Comparison of ENCODE assay signal across 8 mouse cellular contexts in genomic region chr5:33335977-33336360, GRCm38 (mm10). TPM values are rescaled to one million over a fixed set of nuclear protein-coding genes. Genes with fewer than 3 reads are reported as not detected.
DNase-seq lines count a peak whose midpoint lies in the region; ATAC-seq lines count a peak whose summit lies in the region.

No protein-coding gene starts in this region.

- DNase-seq in 3T3-L1 (ENCODE audit: low read depth, low spot score): peak; percentile 50
- peak; percentile 52 for DNase-seq in CD4-positive helper T cell, adult 2 months (ENCODE audit: low read depth, low spot score)
- DNase-seq in embryo, embryonic 10.5 days (ENCODE audit: low spot score): peak; percentile 70
- no peak for DNase-seq in limb, embryonic 11.5 days (ENCODE audit: low spot score)
- peak; percentile 25 for DNase-seq in spleen, adult 12 weeks (ENCODE audit: low spot score)
- DNase-seq in layer of hippocampus, adult 8-10 months (ENCODE audit: low spot score in 2 of 2): no peak

- H3K36me3 ChIP-seq in heart, embryonic 14.5 days (ENCODE audit: control insufficient read depth, insufficient read depth, low read length): 0 out of 2 replicates have a peak, but pooled peaks cover 13% of the 10 kb centered on the region
- H3K36me3 ChIP-seq in limb, embryonic 11.5 days (ENCODE audit: control insufficient read depth, insufficient read depth, low read length): peaks cover 3% of the 10 kb centered on the region

- peak overlapping the region; percentile 73 for H3K4me2 ChIP-seq in heart, embryonic 14.5 days (ENCODE audit: low read length)
- peak overlapping the region; percentile 79 for H3K4me2 ChIP-seq in limb, embryonic 11.5 days (ENCODE audit: low read depth, severe bottlenecking)

- H3K27ac ChIP-seq in heart, embryonic 14.5 days (replicated peaks in 1 of 2; ENCODE audit: control insufficient read depth in 1 of 2, insufficient read depth in 1 of 2, low read depth in 2 of 2, low read length in 2 of 2): peak overlapping the region; percentile 90 to 92
- peak overlapping the region; percentile 52; the same call in 1 of the 2 replicates for H3K27ac ChIP-seq in limb, embryonic 11.5 days (replicated peaks; ENCODE audit: low read depth, low read length)

- peak; percentile 9; the same call in 1 of the 2 replicates for ATAC-seq in heart, embryonic 14.5 days (ENCODE audit: insufficient number of reproducible peaks, insufficient read depth, low FRiP score, low read depth)
- no peak for ATAC-seq in limb, embryonic 11.5 days (ENCODE audit: insufficient number of reproducible peaks, low FRiP score, low TSS enrichment, low read depth)
- peak; percentile 55 for ATAC-seq in megakaryocyte-erythroid progenitor cell, adult 5-6 weeks (replicated peaks; ENCODE audit: low FRiP score, low TSS enrichment, poor library complexity, severe bottlenecking)

- H3K4me3 ChIP-seq in heart, embryonic 14.5 days (ENCODE audit: control insufficient read depth in 1 of 2, insufficient read depth in 1 of 2, low read depth in 1 of 2, low read length in 2 of 2): peak overlapping the region; percentile 98 to 99
- peak overlapping the region; percentile 100 for H3K4me3 ChIP-seq in limb, embryonic 11.5 days (ENCODE audit: low read depth, low read length)

- no peaks in the 10 kb centered on the region for H3K9me3 ChIP-seq in heart, embryonic 14.5 days (ENCODE audit: control insufficient read depth, low read length)
- no peaks in the 10 kb centered on the region for H3K9me3 ChIP-seq in limb, embryonic 11.5 days (ENCODE audit: control insufficient read depth, low read length)

- H3K27me3 ChIP-seq in heart, embryonic 14.5 days (ENCODE audit: control insufficient read depth, insufficient read depth, low read length): no peaks in the 10 kb centered on the region
- no peaks in the 10 kb centered on the region for H3K27me3 ChIP-seq in limb, embryonic 11.5 days (ENCODE audit: control insufficient read depth, insufficient read depth, low read length)

- H3K4me1 ChIP-seq in heart, embryonic 14.5 days (ENCODE audit: control insufficient read depth in 2 of 2, insufficient read depth in 2 of 2, low read length in 2 of 2): peaks cover 4 to 24% of the 10 kb centered on the region in 2 experiments; a peak in 3 of 4 replicates
- peaks cover 9% of the 10 kb centered on the region for H3K4me1 ChIP-seq in limb, embryonic 11.5 days (ENCODE audit: control insufficient read depth, insufficient read depth, low read length)

- WGBS in heart, embryonic 14.5 days: 0% methylated on average over 30 of the region's 31 CpGs
- under 1% methylated on average over 31 of the region's 31 CpGs for WGBS in limb, embryonic 11.5 days

- H3K9ac ChIP-seq in heart, embryonic 14.5 days (ENCODE audit: low read length): peak overlapping the region; percentile 99
- peak overlapping the region; percentile 95 for H3K9ac ChIP-seq in limb, embryonic 11.5 days (ENCODE audit: low read length)

RNA-seq across cellular contexts. Expression of gene Maea, which starts 0.7 kb away (rescaled TPM):
- polyA plus RNA-seq in heart, embryonic 14.5 days (2014; fragmentation: Nextera tagmentation; extraction: Ambion mirVana): 133 and 140 TPM in 2 replicates
- polyA plus RNA-seq in limb, embryonic 11.5 days (2014; fragmentation: Nextera tagmentation; extraction: Ambion mirVana): 145 and 152 TPM in 2 replicates
- total RNA-seq in megakaryocyte-erythroid progenitor cell, adult 5-6 weeks (2014; fragmentation: Nextera tagmentation): 60.4 and 69.2 TPM in 2 replicates
- total RNA-seq in megakaryocyte-erythroid progenitor cell, adult 5-6 weeks (2017): 218 and 226 TPM in 2 replicates
- total RNA-seq in layer of hippocampus, adult 8-10 months (2022): 100 to 1,000 TPM in 2 of 4 experiments, 10 to 100 TPM in 2; 95.1 to 105 (median 98.5) TPM

RNA-seq across cellular contexts. Expression of gene Uvssa, which starts 42.4 kb away (rescaled TPM):
- polyA plus RNA-seq in heart, embryonic 14.5 days (2014; fragmentation: Nextera tagmentation; extraction: Ambion mirVana): 4.5 and 4.9 TPM in 2 replicates
- polyA plus RNA-seq in limb, embryonic 11.5 days (2014; fragmentation: Nextera tagmentation; extraction: Ambion mirVana): 8.1 and 8.6 TPM in 2 replicates
- total RNA-seq in megakaryocyte-erythroid progenitor cell, adult 5-6 weeks (2014; fragmentation: Nextera tagmentation): 9.5 and 13.2 TPM in 2 replicates
- total RNA-seq in megakaryocyte-erythroid progenitor cell, adult 5-6 weeks (2017): 4.9 and 6.2 TPM in 2 replicates
- total RNA-seq in layer of hippocampus, adult 8-10 months (2022): 1 to 10 TPM; 7.0 to 9.7 (median 8.3) TPM

Comparison
In these comparisons a context has a peak if more than half of its experiments do, and no peak if none do; other contexts are left out.
1. DNase-seq: peak in 3T3-L1 (single experiment), CD4-positive helper T cell, adult 2 months (single experiment), embryo, embryonic 10.5 days (single experiment) and spleen, adult 12 weeks (single experiment); none in limb, embryonic 11.5 days (single experiment) and layer of hippocampus, adult 8-10 months (0 of 2).